Mouse (Mus musculus) heart, adult 2 months (tissue): ENCODE measurements around the gene Tent5d.

Experiments
- CTCF ChIP-seq: fragments of 200-600 bp; IDR thresholded peaks from 2 replicates; pipeline ENCODE4 v1.8.1; 2022; ENCODE audit warnings: antibody characterized with exemption, mild to moderate bottlenecking, moderate library complexity
- POLR2A ChIP-seq: fragments of 200-500 bp; IDR thresholded peaks from 2 replicates; pipeline ENCODE4 v1.6.1; 2011; ENCODE audit warnings: mild to moderate bottlenecking, low read depth, low read length, control low read depth; ENCODE audit not compliant: insufficient read depth

DNA sequence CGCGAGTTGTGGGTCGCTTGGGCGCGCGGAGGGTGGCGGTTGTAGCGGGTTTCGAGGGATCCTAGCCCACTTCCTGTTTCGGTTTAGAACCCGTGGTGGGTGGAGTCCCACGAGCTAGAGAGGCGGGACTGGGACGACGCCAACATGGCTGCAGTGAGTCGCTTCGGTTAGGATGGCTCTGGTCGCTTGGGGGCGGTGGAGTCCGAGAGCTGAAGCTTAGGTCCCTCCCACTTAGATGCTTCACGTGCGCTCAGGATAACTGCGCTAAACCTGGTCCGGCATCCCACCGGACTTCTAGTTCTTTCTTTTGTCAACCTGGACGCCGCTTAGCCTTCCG lies 23.8 kb downstream of the Tent5d start, which contains the start of gene 2610002M06Rik:
- TF ChIP-seq POLR2A, result 0 out of 2 replicates have a peak, but pooled peaks have one; percentile 14
- TF ChIP-seq CTCF, result peak; percentile 75
